Mouse (Mus musculus): Measurements from ENCODE around the gene Grk1. TPM values are rescaled to one million over a fixed set of nuclear protein-coding genes. Genes with fewer than 3 reads are reported as not detected.

The Grk1 gene
- total RNA-seq, 4 experiments from 2014 or later, result not detected

DNA sequence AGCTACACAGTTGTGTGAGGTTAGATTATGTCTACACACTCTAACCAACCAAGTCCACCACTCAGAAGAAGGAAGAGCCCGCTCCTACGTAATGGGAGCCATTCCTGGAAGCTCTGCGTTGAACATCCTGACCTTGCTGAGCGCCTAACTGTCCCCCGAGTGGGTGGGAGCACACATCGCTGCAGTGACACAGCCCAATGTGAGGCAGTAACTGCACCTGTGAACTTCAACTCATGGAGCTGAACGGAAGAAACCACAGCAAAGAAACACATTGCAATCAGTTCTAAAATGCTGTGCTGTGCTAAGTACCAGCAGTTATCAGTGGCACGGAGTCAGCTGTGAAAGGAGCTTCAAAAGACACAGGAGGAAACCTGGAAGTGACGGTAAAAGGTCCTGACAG lies 23.3 kb downstream of the Grk1 start:
- no peak for DNase-seq (ENCODE audit: low spot score in 2 of 2)

DNA sequence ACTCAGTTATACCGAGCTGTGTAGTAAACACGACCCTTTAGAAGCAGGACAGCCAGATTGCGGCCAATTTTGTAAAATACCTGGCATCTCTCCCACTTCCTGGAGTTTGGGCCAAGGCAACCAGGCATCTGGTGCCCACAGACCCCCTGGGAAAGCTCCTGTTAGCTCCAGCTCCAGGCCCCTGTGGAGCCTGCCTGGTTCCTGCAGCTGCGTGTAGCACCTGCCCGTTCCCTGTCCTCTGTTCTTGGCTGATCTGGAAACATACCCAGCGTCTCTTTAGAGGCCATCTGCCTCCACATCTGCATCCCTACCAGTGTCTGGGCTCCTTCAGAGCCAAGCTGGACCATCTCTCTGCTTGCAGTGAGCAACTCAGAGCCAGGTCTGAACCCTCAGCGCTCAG lies 25.5 kb downstream of the Grk1 start:
- no peak for DNase-seq (ENCODE audit: low spot score in 2 of 2)

DNA sequence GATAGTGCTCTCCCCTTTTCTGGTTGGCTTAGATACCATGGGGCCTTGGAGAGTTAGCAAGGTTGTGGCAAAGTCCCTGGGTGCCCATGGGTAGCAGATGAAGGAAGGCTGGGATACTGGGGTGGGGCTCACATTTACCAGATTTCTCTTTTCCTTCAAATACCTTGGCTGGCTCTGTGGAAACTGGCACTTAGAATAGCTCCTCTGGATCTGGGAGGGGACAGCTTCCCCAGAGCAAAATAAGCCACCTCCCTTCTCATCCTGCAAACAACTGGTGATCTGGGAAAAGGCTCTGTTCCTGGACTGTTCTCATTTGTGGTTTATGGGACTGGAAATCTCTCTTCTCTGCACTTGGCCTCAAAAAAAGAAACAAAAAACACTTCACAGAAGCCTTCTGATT lies 26.0 kb downstream of the Grk1 start:
- DNase-seq (ENCODE audit: low spot score in 2 of 2), result no peak

DNA sequence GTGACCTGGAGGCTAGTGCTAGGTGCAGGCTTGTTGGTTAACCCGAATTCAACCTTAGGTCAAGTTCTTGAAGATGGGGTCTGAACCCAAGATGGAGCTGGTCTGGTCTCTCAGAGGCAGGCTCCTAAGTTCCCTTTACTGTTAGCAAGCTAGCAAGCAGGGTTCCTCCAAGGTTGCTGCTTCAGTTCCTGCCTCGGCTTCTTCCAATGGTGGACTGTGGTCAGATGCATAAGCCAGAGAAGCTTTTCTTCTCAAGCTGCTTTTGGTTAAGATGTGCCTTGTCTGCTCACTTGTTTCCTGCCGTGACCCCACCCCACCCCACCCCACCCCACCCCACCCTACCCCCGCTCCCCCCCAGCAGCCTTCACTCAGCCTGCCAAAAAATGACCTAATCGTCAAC lies 28.2 kb downstream of the Grk1 start:
- DNase-seq (ENCODE audit: low spot score in 2 of 2), result no peak

DNA sequence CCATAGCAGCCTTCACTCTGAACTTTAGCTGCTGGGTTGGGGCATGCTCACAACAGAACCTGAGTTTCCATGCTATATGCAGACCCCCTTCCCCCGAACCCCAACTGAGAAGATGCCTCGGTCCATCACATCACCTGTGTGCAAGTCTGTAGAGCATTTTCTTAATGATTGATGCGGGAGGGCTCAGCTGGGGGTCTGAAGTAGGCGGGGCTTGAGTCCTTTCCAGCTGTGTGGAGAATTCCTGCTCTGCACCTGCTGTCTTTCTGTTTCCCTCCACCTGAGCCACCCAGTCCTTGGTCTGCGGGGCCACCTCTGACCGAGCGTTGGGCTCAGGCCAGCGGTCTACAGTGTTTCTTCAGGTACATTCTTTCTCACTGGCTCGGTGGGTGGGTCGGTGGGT lies 30.0 kb downstream of the Grk1 start, which contains the start of gene Tmem255b:
Gene Tmem255b (plus strand): TSS at position 301 of the 400 bp plus-strand sequence.
- DNase-seq (ENCODE audit: low spot score in 2 of 2), result no peak

DNA sequence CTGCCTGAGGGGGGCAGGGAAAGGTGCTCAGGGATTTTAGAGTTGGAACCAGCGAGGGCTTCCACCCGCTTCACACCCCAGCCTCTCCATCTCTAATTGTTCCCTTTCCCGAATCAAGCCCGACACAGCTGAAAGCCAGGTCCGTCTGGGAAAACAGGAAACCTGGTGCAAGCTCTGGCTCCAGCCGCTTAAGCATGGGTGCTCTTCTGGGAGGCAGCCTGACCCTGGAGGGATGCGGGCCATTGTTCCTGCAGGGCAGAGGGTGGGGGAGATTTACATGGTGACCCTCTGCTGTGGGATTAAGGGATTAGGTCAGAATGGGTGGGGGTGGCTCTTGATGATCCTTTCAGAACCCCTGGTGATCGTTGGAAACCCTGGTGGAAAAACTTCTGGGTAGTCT lies 31.2 kb downstream of the Grk1 start:
- no peak for DNase-seq (ENCODE audit: low spot score in 2 of 2)

DNA sequence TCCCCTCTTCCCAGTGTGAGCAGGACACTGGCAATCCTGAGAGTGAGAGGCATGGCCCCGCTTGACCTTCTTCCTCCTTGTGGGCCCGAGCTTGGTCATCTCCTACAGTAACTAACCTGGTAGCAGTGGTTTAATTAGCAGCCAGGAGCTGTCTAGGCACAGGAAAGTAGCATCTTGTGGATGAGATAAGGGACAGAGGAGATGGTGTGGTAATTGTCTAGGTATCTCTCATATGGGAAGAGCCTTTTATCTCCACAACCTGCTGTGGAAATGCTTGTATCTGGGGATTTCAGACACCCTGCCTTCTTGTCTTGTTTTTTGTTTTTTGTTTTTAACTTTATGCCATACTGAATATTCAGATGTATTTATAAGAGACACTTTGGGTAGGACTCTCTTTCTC lies 32.6 kb downstream of the Grk1 start:
- no peak for DNase-seq (ENCODE audit: low spot score in 2 of 2)

DNA sequence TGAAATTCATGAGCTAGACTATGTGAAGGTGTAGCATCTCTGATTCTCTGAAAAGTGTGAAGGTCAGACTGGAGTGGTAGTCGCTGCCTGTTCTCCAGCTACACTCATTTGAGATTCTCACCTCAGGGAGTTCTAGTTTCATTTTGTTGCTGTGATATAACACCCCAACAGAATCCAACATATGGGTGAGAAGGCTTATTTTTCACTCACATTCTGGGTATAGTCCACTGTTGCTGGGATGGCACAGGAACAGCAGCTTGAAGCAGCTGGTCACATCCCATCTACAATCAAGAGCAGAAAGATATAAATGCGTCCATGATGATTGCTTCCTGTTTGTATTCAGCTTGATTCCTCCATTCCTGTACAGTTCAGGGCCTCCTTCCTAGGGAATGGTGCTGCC lies 37.3 kb downstream of the Grk1 start:
- no peak for DNase-seq (ENCODE audit: low spot score in 2 of 2)

DNA sequence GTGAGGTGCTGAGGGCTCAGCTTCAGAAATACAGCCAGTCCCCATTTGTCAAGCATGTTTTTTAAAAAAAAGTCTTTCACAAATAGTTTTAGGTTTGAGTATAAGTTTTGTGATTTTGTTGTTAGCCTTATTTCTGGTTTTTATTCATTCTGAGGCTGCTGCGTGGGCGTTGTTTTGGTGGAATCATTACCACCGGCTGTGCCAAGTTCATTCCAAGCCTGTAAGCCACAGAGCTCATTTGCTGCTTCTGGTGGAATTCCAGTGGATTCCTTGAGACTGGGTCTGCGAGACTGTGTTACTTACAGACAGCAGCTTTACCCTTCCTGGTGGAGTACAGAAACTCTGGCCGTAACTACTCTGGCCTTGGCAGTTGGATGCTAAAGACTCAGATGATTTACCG lies 41.6 kb downstream of the Grk1 start:
- peak in 1 of 2 experiments; percentile 54 for DNase-seq (ENCODE audit: low spot score in 2 of 2)

DNA sequence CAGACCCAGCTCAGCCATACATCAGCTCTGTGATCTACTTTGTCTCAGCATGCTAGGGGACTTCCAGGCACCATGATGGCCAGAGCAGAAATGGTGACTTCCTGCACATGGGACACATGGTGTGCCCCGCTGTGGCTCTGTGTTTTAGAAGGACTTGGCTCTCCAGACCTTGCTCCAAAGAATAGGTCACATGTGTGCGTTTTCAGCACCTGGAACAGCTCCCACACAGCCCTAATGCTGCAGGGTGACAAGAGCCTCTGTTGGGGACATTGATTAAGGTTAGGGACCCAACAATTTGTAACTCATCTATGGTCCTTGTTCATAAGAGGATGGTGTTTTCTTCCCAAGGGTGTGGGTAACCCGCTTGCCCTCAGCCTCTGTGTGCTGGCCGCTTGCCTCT lies 43.3 kb downstream of the Grk1 start:
- no peak for DNase-seq (ENCODE audit: low spot score in 2 of 2)

DNA sequence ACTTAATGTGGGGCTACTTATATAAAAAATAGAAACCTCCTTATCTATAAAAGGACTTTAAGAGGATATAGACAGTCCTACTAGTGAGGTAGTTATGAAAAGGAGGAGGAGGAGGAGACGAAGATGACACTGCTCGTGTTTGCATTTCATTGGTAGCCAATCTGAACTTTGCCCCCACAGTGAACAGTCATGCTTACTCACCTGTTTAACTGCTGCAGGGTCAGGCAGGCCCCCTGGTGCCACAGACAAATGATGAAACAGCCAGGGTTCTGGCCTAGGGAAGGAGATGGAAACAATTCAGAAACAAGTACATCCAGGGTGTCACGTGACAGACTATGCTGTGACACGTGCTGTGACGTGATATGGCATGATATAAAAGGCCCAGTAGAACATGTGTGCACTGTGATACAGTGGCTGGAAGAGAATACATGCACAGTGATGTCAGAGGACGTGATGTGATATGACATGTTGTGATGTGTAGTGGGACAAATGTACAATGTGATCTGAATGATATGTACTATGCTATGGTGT lies 46.9 kb downstream of the Grk1 start:
- no peak for DNase-seq (ENCODE audit: low spot score in 2 of 2)

DNA sequence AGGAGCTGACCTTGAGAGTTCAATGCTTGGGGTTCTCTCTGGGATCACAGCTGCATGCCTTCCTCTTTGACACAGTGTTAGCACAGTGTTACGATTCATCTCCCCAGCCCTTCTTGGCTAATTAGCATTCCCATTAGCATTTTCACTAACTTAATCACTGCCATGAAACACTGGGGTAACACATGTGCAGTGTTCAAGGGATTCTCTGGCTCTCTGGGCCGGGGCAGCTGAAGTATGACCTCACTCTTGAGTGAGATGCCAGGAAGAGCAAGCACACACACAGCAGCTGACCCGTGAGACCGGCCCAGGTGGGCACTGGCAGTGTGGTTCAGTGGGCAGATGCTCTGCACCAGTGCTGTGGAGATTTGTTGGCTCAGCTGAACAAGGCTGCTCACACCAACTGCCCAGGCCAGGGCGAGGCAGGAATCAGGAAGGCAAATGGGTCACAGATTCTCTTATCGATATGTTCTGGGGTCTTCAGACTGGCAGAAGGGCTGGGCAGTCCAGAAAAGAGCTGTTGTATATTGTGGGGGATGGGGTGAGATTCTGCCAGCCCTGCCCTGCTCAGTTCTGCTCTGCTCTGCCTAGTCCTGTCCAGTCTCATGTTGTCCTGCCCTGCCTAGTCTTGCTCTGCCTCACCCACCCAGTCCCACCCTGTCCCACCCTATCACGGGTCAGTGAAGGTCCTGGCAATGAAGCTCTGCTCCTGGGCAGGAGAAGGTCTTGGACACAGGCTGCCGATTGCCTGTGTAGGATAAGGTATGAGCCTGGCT lies 49.6 kb downstream of the Grk1 start:
- peak in 1 of 2 experiments; percentile 48 for DNase-seq (ENCODE audit: low spot score in 2 of 2)

DNA sequence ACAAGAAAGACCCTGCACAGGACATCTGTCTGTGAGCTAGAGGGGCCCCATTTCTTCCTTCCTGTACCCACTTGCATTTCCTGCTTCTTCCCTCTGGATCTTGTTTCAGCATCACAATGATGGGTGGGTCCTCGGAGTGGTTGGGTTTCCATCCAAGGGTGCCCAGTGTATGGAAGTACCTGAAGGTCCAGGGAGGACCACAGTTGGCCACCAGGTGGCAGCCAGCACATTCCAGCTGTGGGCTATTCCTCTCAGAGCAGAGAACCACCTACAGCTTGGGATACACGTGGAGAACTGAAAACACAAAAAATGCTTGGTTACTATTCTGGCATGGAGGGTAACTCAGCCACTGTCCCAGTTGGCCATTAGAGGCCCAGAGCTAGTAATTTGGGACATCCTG lies 50.4 kb downstream of the Grk1 start:
- DNase-seq (ENCODE audit: low spot score in 2 of 2), result peak in 1 of 2 experiments; percentile 51

DNA sequence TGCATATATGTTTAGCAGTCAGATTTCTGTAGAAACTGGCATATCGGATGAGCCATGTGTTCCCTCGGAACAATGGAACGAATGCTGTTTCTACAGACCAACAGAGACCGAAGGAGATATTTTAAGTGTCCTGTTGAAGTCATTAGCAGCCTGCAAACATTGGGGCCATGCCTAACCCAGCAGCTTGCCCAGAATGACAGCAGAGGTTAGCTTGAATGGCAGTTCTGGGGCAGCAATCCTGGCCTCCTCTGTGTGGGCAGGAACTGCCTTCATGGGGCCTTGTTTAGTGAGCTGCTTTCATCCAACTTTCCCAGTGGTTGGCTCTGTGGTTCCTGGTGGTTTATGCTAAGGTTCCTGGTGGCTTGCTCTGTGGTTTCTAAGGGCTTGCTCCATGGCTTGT lies 54.5 kb downstream of the Grk1 start:
- no peak for DNase-seq (ENCODE audit: low spot score in 2 of 2)

DNA sequence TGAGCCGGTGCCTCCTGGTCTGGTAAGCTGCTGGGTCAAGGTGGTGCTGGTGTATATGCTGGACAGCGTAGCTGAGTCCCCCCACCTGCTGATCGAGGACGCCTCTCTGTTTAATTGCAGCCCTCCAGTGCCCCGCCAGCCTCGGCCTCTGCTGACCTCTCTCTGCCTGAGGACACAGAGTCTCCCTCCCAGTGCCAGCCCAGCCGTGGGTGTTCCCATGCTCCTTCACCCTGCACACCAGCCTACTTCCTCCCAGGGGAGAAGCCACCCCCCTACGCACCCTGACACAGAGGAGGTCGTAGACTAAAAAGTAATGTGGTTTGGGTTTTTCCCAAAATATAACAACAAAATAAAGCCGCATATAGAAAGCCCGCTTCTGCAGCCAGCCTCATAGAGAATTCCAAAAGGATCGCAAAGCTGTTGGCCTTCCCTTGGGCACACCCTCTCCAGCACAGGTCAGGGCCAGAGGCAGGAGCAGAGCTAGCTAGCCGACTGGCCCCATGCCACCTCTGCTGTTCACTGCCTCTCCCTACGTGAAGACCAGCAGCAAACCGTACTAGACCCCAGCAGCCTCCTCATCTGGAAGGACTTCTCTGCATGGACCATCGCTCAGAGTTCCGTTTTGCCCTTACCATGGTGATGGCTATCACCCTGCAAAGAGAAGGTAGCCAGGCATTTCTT lies 56.3 kb downstream of the Grk1 start:
- no peak for DNase-seq (ENCODE audit: low spot score in 2 of 2)

DNA sequence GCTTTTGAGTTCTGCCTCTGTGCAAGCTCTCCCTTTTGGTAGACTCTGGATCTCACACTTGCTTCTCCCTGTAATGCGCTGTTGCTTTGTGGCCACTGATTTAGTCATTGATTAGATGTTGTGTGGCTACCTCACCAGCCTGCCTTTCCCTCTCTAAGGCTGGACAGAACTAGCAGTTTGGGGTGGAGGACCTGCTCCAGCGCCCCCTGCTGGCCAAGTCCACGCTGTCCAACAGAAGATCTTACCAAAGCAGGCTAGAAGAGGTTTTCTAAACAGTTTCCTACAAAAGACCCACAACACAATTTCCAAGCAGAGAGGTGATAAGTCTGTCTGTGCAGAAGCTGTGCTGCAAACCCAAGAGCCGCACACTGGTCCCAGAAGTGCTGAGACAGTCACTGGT lies 57.0 kb downstream of the Grk1 start:
- peak; percentile 59 to 80 for DNase-seq (ENCODE audit: low spot score in 2 of 2)

DNA sequence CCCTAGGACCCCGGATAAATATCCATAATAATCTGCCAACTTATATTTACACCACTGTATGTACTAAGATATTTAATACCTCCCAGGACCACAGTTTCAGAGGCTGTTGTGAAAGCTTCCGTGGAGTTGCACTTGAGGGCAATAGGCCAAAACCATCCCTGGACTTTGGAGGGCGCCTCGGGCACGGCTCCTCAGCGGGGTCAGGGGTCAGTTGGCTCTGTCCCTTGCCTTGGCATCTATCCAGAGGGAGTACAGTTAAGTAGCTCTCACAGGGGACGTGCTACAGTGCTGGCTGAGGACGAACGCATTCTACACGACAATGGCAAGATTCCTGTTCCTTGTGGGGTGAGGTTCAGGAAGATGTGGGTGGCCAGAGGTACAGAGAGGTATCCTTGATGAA lies 57.5 kb downstream of the Grk1 start:
- no peak for DNase-seq (ENCODE audit: low spot score in 2 of 2)

DNA sequence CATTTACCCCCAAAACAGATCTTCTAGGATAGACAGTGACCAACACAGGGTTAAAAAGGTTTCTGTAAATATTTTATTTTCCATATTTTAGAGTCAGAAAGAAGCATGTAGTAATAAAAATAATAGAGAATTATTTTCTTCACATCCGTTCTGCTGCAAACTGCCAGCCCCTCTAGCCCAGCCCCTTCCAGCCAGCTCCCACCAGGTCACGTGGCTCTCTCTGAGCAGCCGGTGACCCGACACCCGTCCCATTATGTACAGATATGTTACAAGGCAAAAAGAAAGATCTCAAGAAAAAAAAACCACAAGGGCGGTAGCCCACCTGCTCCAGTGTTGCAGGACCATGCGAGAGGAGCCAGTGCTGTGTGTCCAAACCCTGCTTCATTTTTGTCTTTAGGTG lies 60.4 kb downstream of the Grk1 start:
- no peak for DNase-seq (ENCODE audit: low spot score in 2 of 2)

DNA sequence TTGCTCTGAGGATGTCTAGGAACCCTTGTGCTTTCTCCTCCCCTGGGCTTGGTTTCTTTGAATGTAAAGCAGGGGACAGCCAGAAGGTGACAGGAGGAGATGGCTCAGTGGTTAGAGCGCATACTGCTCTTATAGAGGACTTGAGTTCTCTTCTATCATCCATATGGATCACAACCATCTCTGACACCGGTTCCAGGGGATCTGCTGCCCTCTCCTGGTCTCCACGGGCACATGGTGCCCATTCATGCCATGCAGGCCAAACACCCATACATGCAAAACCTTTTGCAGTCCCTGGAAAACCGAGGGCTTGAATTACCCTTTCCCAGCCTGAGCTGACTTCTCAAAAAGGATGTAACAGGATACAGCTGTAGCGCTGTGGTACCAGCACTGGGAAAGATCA lies 62.1 kb downstream of the Grk1 start:
- DNase-seq (ENCODE audit: low spot score in 2 of 2), result no peak

DNA sequence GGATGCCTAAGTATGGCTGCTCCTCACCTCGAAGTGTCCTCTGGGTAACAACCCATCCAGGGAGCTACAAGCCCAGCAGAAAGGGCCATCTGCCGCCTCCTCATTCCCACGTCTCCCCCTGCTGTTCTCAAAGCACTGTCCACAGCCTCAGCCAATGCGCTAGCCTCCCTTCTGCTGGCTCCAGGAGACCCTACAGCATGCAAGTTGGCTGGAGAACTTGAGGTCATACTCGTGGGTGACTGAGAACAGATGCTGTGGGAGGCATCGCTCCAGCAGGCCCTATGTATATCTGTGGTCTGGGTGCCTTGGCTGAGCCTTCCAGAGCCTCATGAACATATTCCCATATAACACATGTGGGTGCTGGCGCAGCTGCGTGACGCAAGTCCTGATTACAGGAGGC lies 63.9 kb downstream of the Grk1 start:
- no peak for DNase-seq (ENCODE audit: low spot score in 2 of 2)

DNA sequence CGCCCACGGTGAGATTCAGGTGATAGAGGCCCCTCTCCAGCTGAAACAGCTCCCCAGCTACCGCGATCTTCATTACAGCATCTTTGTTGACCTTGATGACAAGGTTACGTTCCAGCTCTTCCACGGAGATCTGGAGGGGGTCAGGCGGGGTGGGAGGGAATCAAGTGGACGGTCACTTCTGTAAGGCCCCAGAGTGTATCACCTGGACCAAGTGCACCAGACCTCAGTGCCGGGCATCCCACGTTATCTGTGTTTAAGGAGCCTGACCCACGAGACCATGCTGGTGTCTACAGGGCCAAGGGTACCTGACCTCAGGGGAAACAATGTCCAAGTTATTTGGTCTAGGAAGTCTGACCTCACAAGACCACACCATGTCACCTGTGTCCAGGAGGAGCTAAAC lies 66.6 kb downstream of the Grk1 start:
- DNase-seq (ENCODE audit: low spot score in 2 of 2), result no peak

Measured in layer of hippocampus, adult 8-10 months (tissue).